Mouse (Mus musculus) liver, postnatal 0 days (tissue): ENCODE data around the gene Snw1.
"Not testable (repeated sequence)": the region's sequence is repeated elsewhere in the genome, so short reads cannot be mapped to it uniquely, and the experiment has no call there.

Source experiments
- CTCF ChIP-seq: sonication (generic); IDR thresholded peaks from 2 replicates; pipeline ENCODE4 v1.5.1; 2016; ENCODE audit warnings: antibody characterized with exemption, low read depth
- EP300 ChIP-seq: IDR thresholded peaks from 2 replicates; pipeline ENCODE4 v1.6.1; 2016; ENCODE audit warnings: antibody characterized with exemption, low read depth, mild to moderate bottlenecking

GRCm38 (mm10) chr12:87519616-87520015 is 47.5 kb upstream of the Snw1 start:
- not testable (repeated sequence) for TF ChIP-seq CTCF, EP300
